Mouse (Mus musculus): Measurements from ENCODE around the gene Tmed1. TPM values are rescaled to one million over a fixed set of nuclear protein-coding genes. Genes with fewer than 3 reads are reported as not detected.
A peak's percentile ranks its signal among the peaks of the same experiment; 100 is the strongest.
"Not testable (repeated sequence)": the region's sequence is repeated elsewhere in the genome, so short reads cannot be mapped to it uniquely, and the experiment has no call there.

The Tmed1 gene
- total RNA-seq (2021) = 10 to 100 TPM; 24.4 to 34.9 TPM
- long read RNA-seq, experiment 1, transcript Tmed1-204 (3 exons, 1,213 nt) = minor isoform, 6 of 88 reads
- long read RNA-seq, experiment 1, transcript Tmed1-201 (4 exons, 1,378 nt) = major isoform, 71 of 88 reads
- long read RNA-seq, experiment 1, partial matches to known transcripts = 0 of 88 reads
- long read RNA-seq, experiment 1, other reads (novel, unspliced or antisense) = 6 of 88 reads
- long read RNA-seq, experiment 2, transcript Tmed1-201 (4 exons, 1,378 nt) = major isoform, 85 of 102 reads
- long read RNA-seq, experiment 2, transcript Tmed1-205 (4 exons, 1,013 nt) = minor isoform, 8 of 102 reads
- long read RNA-seq, experiment 2, partial matches to known transcripts = 1 of 102 reads
- long read RNA-seq, experiment 2, other reads (novel, unspliced or antisense) = 4 of 102 reads

GRCm38 (mm10) chr9:21509772-21510688 lies at the start of gene Tmed1:
Gene Tmed1, minus strand, starts transcription at chr9:21510252.
- intact Hi-C loops (cut with DNase I) = no loop called here
- peak; percentile 89 to 92 for DNase-seq

- intact Hi-C loops (cut with DNase I) = no loop called here
Observed at GRCm38 (mm10) chr9:21559151-21559550, 49.1 kb upstream of the Tmed1 start.

GRCm38 (mm10) chr9:21558366-21558765 lies 48.3 kb upstream of the Tmed1 start:
- intact Hi-C loops (cut with DNase I) = no loop called here
- DNase-seq = no peak

More at GRCm38 (mm10) chr9:21559151-21559550, 49.1 kb upstream of the Tmed1 start:
- no peak for DNase-seq

- intact Hi-C loops (cut with DNase I) = no loop called here
- DNase-seq = no peak
Observed at GRCm38 (mm10) chr9:21557556-21557955, 47.5 kb upstream of the Tmed1 start.

- intact Hi-C loops (cut with DNase I) = no loop called here
- DNase-seq = no peak
Observed at GRCm38 (mm10) chr9:21556996-21557395, 46.9 kb upstream of the Tmed1 start.

- intact Hi-C loops (cut with DNase I) = no loop called here
- no peak for DNase-seq
Observed at GRCm38 (mm10) chr9:21555198-21555742, 45.2 kb upstream of the Tmed1 start.

GRCm38 (mm10) chr9:21553607-21554273 lies 43.7 kb upstream of the Tmed1 start:
- DNase-seq = no peak
- intact Hi-C loops (cut with DNase I) = no loop called here

GRCm38 (mm10) chr9:21551049-21551448 lies 41.0 kb upstream of the Tmed1 start:
- intact Hi-C loops (cut with DNase I) = no loop called here
- DNase-seq = no peak

GRCm38 (mm10) chr9:21547075-21547941 lies 37.3 kb upstream of the Tmed1 start:
- peak; percentile 11 to 62 for DNase-seq
- intact Hi-C loops (cut with DNase I) = no loop called here

GRCm38 (mm10) chr9:21546789-21547074 lies 36.7 kb upstream of the Tmed1 start, which contains the start of gene Carm1:
Gene Carm1, plus strand, starts transcription at chr9:21546894.
- no peak for DNase-seq
- intact Hi-C loops (cut with DNase I) = no loop called here

- peak; percentile 99 to 100 for DNase-seq
- intact Hi-C loops (cut with DNase I) = no loop called here
Observed at GRCm38 (mm10) chr9:21545916-21546788, 36.1 kb upstream of the Tmed1 start.

- intact Hi-C loops (cut with DNase I) = no loop called here
- no peak for DNase-seq
Observed at GRCm38 (mm10) chr9:21545351-21545915, 35.4 kb upstream of the Tmed1 start.

- intact Hi-C loops (cut with DNase I); DNase-seq: not testable (repeated sequence)
Observed at GRCm38 (mm10) chr9:21542001-21542400, 31.9 kb upstream of the Tmed1 start.

- intact Hi-C loops (cut with DNase I) = no loop called here
- no peak for DNase-seq
Observed at GRCm38 (mm10) chr9:21539981-21540753, 30.1 kb upstream of the Tmed1 start.

GRCm38 (mm10) chr9:21537009-21537408 lies 27.0 kb upstream of the Tmed1 start:
- intact Hi-C loops (cut with DNase I) = no loop called here

GRCm38 (mm10) chr9:21536501-21536900 lies 26.4 kb upstream of the Tmed1 start:
- DNase-seq = no peak
- intact Hi-C loops (cut with DNase I) = no loop called here

More at GRCm38 (mm10) chr9:21537009-21537408, 27.0 kb upstream of the Tmed1 start:
- no peak for DNase-seq

GRCm38 (mm10) chr9:21527917-21528324 lies 17.9 kb upstream of the Tmed1 start:
- intact Hi-C loops (cut with DNase I) = no loop called here
- no peak for DNase-seq

Data from gastrocnemius, postnatal 36 days (tissue).